Mouse (Mus musculus): ENCODE data around the gene Ptpn1.

Ptpn1 gene

DNA sequence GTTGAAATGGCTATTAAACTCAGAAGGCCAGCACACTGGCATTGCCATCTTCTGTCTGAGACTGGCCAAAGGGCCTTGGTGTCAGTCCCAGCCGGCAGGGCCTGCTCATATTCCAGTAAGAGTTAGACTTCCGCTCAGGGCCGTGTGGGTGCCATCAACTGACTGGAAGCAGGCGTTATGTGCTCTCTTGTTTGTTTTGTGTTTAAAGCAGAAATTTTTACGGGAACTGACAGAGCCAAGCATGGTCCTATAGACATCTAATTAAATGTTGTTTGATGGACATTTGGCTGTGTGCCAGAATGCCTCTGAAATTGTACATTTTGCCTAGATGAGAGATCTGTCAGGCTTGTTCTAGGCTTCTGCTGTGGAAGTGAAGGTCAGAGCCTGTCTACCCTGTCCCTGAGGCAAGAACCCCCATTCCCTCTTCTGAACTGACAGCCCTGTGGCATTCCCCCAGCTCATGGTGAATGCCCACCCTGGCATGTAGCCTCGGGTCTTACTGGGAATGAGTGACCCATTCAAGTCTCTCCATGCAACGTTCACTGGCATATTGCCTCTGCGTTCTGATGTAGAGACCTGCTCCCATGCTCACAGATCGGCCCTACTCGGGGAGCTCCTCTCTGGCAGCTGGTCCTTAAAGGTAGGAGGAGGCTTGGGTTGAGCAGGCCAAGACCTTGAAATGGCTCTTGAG, 38.1 kb downstream of the Ptpn1 start:
- DNase-seq (ENCODE audit: low read depth, low spot score), result no peak

DNA sequence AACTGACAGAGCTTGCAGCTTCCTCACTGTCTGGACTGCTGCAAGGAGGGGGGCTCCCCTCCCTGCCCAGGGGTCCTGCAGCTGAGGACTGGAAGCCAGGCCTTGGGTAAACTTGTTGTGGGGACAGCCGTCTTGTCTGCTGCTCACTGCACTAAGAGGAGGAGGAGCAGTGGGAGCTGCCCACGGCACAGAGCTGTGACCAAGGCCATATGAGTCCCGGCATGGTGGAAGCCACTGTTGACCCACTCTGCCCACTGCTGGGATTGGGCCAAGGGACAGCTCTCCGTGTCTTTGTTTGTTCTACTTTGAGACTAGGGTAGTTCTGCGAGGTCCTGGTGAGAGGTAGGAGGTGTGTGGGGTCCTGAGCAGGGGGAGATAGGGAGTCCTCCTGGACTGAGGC, 40.3 kb downstream of the Ptpn1 start:
- no peak for DNase-seq (ENCODE audit: low read depth, low spot score)

GRCm38 (mm10) chr2:167972809-167973208, 41.0 kb downstream of the Ptpn1 start:
- DNase-seq (ENCODE audit: low read depth, low spot score), result no peak

- DNase-seq (ENCODE audit: low read depth, low spot score), result no peak
Observed at GRCm38 (mm10) chr2:167975746-167976145, 43.9 kb downstream of the Ptpn1 start.

GRCm38 (mm10) chr2:167978271-167978670, 46.4 kb downstream of the Ptpn1 start:
- DNase-seq (ENCODE audit: low read depth, low spot score), result no peak

DNA sequence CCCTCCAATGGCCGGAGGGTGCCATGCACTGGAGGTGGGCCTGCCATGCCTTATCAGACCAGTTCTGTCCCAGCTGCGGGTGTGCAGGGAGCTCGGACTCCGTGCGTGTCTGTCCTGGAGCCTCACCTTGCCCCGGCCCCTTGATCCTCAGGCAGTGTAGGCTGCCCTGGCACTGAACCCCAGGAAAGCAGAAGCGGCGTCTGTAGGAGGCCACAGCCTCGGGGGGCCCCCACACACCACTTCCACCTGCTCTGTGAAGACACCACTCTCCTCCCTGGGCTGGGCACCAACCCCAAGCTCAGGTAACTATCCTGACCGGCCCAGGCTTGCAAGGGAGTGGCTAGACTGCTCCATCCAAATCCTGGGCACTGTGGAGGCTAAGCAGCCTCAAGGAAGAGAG, 48.5 kb downstream of the Ptpn1 start:
- no peak for DNase-seq (ENCODE audit: low read depth, low spot score)

DNA sequence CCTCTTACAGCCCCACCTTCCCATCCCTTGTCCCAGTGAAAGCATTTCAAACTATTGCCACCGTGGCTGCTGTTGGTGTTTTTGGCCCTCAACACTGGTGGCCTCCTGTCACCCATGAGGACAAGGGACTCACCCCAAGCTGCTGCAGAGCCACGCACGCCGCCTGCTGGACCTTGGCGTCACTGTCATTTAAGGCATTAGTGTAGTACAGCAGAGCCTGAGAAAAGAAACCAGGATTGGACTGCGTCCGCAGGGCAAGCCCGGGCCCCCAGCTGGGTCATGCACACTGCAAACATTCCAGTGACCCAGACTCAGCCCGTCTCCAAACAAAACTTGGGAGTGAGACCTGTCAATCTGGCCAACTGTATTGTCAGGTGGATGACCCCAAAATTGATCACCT, 50.8 kb downstream of the Ptpn1 start:
- DNase-seq (ENCODE audit: low read depth, low spot score), result no peak

DNA sequence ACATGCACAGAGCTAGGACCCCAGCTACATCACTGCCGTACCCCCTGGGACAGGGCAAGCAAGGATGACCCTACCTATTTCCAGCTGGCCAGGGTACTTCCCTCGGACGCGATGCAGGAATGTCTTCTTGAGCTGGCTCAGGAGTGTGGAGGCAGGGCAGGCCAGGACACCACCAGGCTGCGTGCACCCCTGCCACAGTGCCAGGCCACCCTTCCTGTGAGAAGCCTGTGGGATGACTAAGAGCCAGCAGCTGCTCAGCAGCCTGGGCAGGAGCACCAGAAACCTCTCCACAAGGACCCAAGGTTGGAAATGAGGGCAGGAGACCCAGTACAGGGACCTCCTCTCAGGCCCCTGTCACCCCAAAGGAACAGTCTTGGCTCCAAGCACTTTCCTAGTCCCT, 52.5 kb downstream of the Ptpn1 start:
- no peak for DNase-seq (ENCODE audit: low read depth, low spot score)

GRCm38 (mm10) chr2:167984946-167985345, 53.1 kb downstream of the Ptpn1 start:
- peak; percentile 35 for DNase-seq (ENCODE audit: low read depth, low spot score)

- peak; percentile 53 for DNase-seq (ENCODE audit: low read depth, low spot score)
Observed at GRCm38 (mm10) chr2:167986762-167987161, 54.9 kb downstream of the Ptpn1 start.

- DNase-seq (ENCODE audit: low read depth, low spot score), result no peak
Observed at GRCm38 (mm10) chr2:167987640-167988039, 55.8 kb downstream of the Ptpn1 start.

DNA sequence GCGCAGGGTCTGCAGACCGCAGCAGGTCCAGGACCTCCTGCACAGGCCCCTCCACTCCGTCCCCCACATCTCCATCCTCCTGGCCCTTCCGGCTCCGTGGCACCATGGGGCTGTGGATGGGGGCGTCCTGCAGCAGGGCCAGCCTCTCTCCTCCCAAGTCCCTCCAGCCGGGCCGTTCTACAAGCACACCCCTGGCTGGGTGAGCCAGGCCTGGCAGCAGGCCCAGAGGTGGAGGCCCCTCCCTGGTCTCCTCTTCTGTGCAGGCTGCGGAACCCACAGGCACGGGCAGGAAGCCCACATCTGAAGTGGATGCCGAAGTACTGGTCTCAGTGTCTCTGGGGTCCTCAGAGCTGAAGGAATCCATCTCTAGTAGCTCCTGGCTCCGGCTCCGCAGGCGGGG, 57.5 kb downstream of the Ptpn1 start:
- no peak for DNase-seq (ENCODE audit: low read depth, low spot score)

DNA sequence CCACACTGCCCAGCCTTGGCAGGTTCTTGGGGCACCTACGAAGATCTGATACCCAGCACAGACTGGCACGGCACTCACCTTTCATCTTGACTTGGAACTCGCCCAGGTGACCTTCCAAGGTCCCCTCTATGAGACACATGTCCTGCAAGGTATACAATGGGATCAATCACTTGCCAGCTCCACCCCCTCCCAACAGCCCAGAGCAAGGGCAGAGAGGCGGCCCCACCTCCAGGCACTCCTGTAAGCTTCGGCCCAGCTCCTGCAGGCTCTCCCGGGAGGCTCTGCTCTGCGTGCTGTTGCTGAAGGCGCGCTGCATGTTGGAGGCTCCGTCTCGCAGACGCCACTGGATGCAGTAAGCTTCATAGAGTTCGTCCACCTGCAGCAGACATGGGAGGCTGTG, 61.4 kb downstream of the Ptpn1 start:
- no peak for DNase-seq (ENCODE audit: low read depth, low spot score)

GRCm38 (mm10) chr2:167995870-167996635, 64.2 kb downstream of the Ptpn1 start:
- DNase-seq (ENCODE audit: low read depth, low spot score), result no peak

GRCm38 (mm10) chr2:167996672-167997215, 64.9 kb downstream of the Ptpn1 start:
- DNase-seq (ENCODE audit: low read depth, low spot score), result no peak

- DNase-seq (ENCODE audit: low read depth, low spot score), result no peak
Observed at GRCm38 (mm10) chr2:167997562-167997961, 65.7 kb downstream of the Ptpn1 start.

DNA sequence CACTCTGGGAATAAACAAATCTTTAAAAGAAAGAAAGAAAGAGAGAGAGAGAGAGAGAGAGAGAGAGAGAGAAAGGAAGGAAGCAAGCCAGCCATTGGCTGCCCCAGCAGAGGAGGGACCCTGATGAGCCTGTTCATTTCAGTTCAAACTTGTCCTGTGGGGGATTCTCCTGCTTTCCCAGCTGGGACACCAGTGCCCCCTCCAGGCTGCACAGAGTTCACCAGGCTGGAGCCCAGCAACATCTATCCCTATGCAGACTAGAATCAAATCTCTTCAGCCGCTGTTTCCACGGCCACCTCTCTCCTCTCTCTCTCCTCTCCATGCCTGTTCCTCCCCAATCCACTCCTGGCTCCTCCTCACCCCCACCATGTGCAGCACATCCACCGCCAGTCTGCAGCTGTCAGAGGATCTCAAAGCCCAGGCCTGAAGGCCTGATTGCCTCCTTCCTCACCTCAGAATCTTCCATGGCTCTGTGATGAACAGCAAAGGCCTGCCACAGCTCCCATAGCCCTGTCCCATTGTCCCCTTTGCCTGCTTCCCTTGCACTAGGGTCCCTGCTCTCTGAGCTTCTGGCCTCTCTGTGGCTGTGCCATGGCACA, 67.4 kb downstream of the Ptpn1 start:
- peak; percentile 69 for DNase-seq (ENCODE audit: low read depth, low spot score)

- DNase-seq (ENCODE audit: low read depth, low spot score), result no peak
Observed at GRCm38 (mm10) chr2:168002188-168002587, 70.3 kb downstream of the Ptpn1 start.

DNA sequence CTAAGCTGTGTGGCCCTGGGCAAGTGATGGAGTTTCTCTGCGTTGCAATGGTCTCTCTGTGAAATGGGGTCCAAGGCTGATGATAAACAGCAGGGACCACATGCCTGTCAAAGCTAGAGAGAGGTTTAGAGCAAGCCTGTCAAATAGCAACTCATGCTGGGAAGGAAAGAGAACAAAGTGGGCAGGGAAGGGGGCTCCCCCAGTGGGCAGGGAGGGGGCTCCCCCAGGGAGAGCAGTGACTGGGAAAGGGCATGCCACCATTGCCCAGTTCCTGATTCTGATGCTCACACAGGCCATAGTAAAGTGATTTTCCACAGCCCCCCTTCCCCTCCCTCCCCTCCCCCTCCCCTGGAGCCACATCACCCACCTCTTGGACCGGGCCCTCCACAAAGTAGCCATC, 71.0 kb downstream of the Ptpn1 start:
- no peak for DNase-seq (ENCODE audit: low read depth, low spot score)

- DNase-seq (ENCODE audit: low read depth, low spot score), result no peak
Observed at GRCm38 (mm10) chr2:168003431-168003830, 71.6 kb downstream of the Ptpn1 start.

- DNase-seq (ENCODE audit: low read depth, low spot score), result no peak
Observed at GRCm38 (mm10) chr2:168004369-168004768, 72.5 kb downstream of the Ptpn1 start.

DNA sequence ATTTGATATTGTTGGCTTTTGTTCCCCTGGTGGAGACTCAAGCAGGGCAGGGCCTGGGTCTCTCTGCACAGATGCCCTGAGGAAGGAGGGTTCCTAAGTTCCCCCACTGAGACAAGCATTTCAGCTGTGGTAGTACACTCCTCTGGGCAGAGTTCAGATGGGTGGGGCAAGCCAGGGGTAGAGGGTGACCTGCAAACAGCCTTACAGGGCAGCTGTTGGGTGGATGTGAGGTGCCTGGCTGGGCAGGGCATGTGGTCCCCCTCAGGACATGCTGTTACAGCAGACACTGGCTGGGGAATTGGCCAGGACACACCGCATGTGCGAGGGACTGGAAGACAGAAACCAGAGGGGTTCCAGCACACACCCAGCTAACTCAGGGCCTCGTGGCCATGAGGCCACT, 73.1 kb downstream of the Ptpn1 start:
- no peak for DNase-seq (ENCODE audit: low read depth, low spot score)

GRCm38 (mm10) chr2:168005616-168006015, 73.8 kb downstream of the Ptpn1 start:
- DNase-seq (ENCODE audit: low read depth, low spot score), result peak; percentile 28
